Mouse (Mus musculus): Measurements from ENCODE around the gene Hist1h3c.
"Not testable (repeated sequence)": the region's sequence is repeated elsewhere in the genome, so short reads cannot be mapped to it uniquely, and the experiment has no call there.

Gene Hist1h3c

GRCm38 (mm10) chr13:23739922-23740252, 5.5 kb downstream of the Hist1h3c start:
- no peak for DNase-seq (ENCODE audit: low spot score in 2 of 2)

GRCm38 (mm10) chr13:23739069-23739921, 6.1 kb downstream of the Hist1h3c start:
- peak; percentile 89 to 91 for DNase-seq (ENCODE audit: low spot score in 2 of 2)

GRCm38 (mm10) chr13:23738677-23739068, 6.7 kb downstream of the Hist1h3c start, which contains the start of gene Hist1h1c:
Hist1h1c (plus strand) TSS chr13:23738808.
- peak; percentile 87 to 88 for DNase-seq (ENCODE audit: low spot score in 2 of 2)

GRCm38 (mm10) chr13:23738041-23738440, 7.4 kb downstream of the Hist1h3c start:
- DNase-seq (ENCODE audit: low spot score in 2 of 2): no peak

GRCm38 (mm10) chr13:23737091-23737490, 8.3 kb downstream of the Hist1h3c start:
- no peak for DNase-seq (ENCODE audit: low spot score in 2 of 2)

GRCm38 (mm10) chr13:23732156-23732804, 13.1 kb downstream of the Hist1h3c start:
- DNase-seq (ENCODE audit: low spot score in 2 of 2): no peak

- DNase-seq (ENCODE audit: low spot score in 2 of 2): no peak
Observed at GRCm38 (mm10) chr13:23730479-23730878, 14.9 kb downstream of the Hist1h3c start.

GRCm38 (mm10) chr13:23729706-23730105, 15.7 kb downstream of the Hist1h3c start:
- DNase-seq (ENCODE audit: low spot score in 2 of 2): no peak

- no peak for DNase-seq (ENCODE audit: low spot score in 2 of 2)
Observed at GRCm38 (mm10) chr13:23729192-23729525, 16.2 kb downstream of the Hist1h3c start.

GRCm38 (mm10) chr13:23728472-23729191, 16.8 kb downstream of the Hist1h3c start:
- no peak for DNase-seq (ENCODE audit: low spot score in 2 of 2)

- DNase-seq (ENCODE audit: low spot score in 2 of 2): no peak
Observed at GRCm38 (mm10) chr13:23725213-23725612, 20.2 kb downstream of the Hist1h3c start.

- no peak for DNase-seq (ENCODE audit: low spot score in 2 of 2)
Observed at GRCm38 (mm10) chr13:23724239-23724638, 21.2 kb downstream of the Hist1h3c start.

- DNase-seq (ENCODE audit: low spot score in 2 of 2): not testable (repeated sequence)
Observed at GRCm38 (mm10) chr13:23717593-23718245, 27.7 kb downstream of the Hist1h3c start.

- DNase-seq (ENCODE audit: low spot score in 2 of 2): no peak
Observed at GRCm38 (mm10) chr13:23717176-23717575, 28.2 kb downstream of the Hist1h3c start.

- DNase-seq (ENCODE audit: low spot score in 2 of 2): no peak
Observed at GRCm38 (mm10) chr13:23716261-23717042, 28.9 kb downstream of the Hist1h3c start.

GRCm38 (mm10) chr13:23710374-23711089, 34.9 kb downstream of the Hist1h3c start, which contains the start of gene Hfe:
Hfe (minus strand) TSS chr13:23710854.
- no peak for DNase-seq (ENCODE audit: low spot score in 2 of 2)

GRCm38 (mm10) chr13:23709714-23710373, 35.6 kb downstream of the Hist1h3c start:
- DNase-seq (ENCODE audit: low spot score in 2 of 2): no peak

- DNase-seq (ENCODE audit: low spot score in 2 of 2): no peak
Observed at GRCm38 (mm10) chr13:23708654-23709053, 36.7 kb downstream of the Hist1h3c start.

- no peak for DNase-seq (ENCODE audit: low spot score in 2 of 2)
Observed at GRCm38 (mm10) chr13:23708041-23708440, 37.4 kb downstream of the Hist1h3c start.

GRCm38 (mm10) chr13:23706771-23707170, 38.6 kb downstream of the Hist1h3c start:
- DNase-seq (ENCODE audit: low spot score in 2 of 2): no peak
